In the genomic region with DNA sequence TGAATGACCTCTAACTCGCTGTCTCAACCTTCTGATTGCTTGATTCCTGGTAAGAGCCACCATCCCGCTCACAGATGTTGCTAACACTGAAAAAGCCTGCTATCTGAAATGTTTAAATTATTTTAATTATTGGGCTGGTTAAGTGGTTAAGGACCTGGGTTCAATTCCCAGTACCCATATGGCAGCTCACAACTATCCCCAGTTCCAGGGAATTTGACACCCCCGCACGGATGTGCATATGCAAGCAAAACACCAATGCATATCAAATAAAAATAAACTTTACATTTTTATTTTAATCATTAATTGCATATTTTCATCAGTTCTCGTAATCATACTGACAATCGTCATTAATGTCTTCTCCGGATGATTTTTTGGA, we compare ENCODE assay signal across 8 mouse cellular contexts. TPM values are rescaled to one million over a fixed set of nuclear protein-coding genes. Genes with fewer than 3 reads are reported as not detected.
DNase-seq lines count a peak whose midpoint lies in the region; ATAC-seq and TF ChIP-seq lines count a peak whose summit lies in the region.

No protein-coding gene starts in this region.

- peak overlapping the region; percentile 75 for H3K4me3 ChIP-seq in lung, embryonic 14.5 days (ENCODE audit: low read depth, low read length)
- 0 out of 2 replicates have a peak overlapping the region, but pooled peaks have one; percentile 3 for H3K4me3 ChIP-seq in embryonic fibroblast, embryonic 13.5 days (ENCODE audit: insufficient read depth, low read length)
- H3K4me3 ChIP-seq in intestine, postnatal 0 days (ENCODE audit: low read depth, low read length) = peak overlapping the region; percentile 93
- peak overlapping the region; percentile 82 for H3K4me3 ChIP-seq in neural tube, embryonic 13.5 days

- ATAC-seq in lung, embryonic 14.5 days (ENCODE audit: insufficient read depth) = peak; percentile 47
- peak; percentile 28; the same call in 1 of the 2 replicates for ATAC-seq in intestine, postnatal 0 days
- ATAC-seq in neural tube, embryonic 13.5 days (ENCODE audit: low read depth) = peak; percentile 57

- H3K27me3 ChIP-seq in lung, embryonic 14.5 days (ENCODE audit: insufficient read depth, low read length) = no peaks in the 10 kb centered on the region
- H3K27me3 ChIP-seq in intestine, postnatal 0 days (replicated peaks; ENCODE audit: control insufficient read depth, insufficient read depth, low read length) = no peaks in the 10 kb centered on the region
- H3K27me3 ChIP-seq in neural tube, embryonic 13.5 days = no peaks in the 10 kb centered on the region

- H3K27ac ChIP-seq in lung, embryonic 14.5 days (ENCODE audit: low read depth) = peak overlapping the region; percentile 98; the same call in 1 of the 2 replicates
- H3K27ac ChIP-seq in embryonic fibroblast, embryonic 13.5 days (ENCODE audit: insufficient read depth, low read length) = peak overlapping the region; percentile 0; the same call in 1 of the 2 replicates
- H3K27ac ChIP-seq in intestine, postnatal 0 days (ENCODE audit: low read depth, low read length) = no peak overlapping the region
- H3K27ac ChIP-seq in neural tube, embryonic 13.5 days (replicated peaks) = peak overlapping the region; percentile 96

- no peak for DNase-seq in lung, embryonic 14.5 days
- no peak for DNase-seq in lung, postnatal 10 days
- no peak for DNase-seq in urinary bladder, postnatal 36 days (ENCODE audit: low spot score in 2 of 2)
- no peak for DNase-seq in ovary, postnatal 10 days (ENCODE audit: low spot score)
- no peak for DNase-seq in left cerebral cortex, adult 18-20 months (ENCODE audit: low spot score in 2 of 2)

- H3K36me3 ChIP-seq in lung, embryonic 14.5 days (ENCODE audit: insufficient read depth) = no peaks in the 10 kb centered on the region
- H3K36me3 ChIP-seq in intestine, postnatal 0 days (ENCODE audit: control insufficient read depth, insufficient read depth) = no peaks in the 10 kb centered on the region
- H3K36me3 ChIP-seq in neural tube, embryonic 13.5 days = peaks cover 11% of the 10 kb centered on the region

- peaks cover 4% of the 10 kb centered on the region; the same call in 1 of the 2 replicates for H3K4me1 ChIP-seq in lung, embryonic 14.5 days (ENCODE audit: insufficient read depth)
- no peaks in the 10 kb centered on the region; the same call in none of the 2 replicates for H3K4me1 ChIP-seq in embryonic fibroblast, embryonic 13.5 days (ENCODE audit: control insufficient read depth, insufficient read depth, low read length)
- no peaks in the 10 kb centered on the region for H3K4me1 ChIP-seq in intestine, postnatal 0 days (replicated peaks; ENCODE audit: control insufficient read depth, insufficient read depth, low read length)
- H3K4me1 ChIP-seq in neural tube, embryonic 13.5 days (replicated peaks) = peaks cover 15% of the 10 kb centered on the region

- no peaks in the 10 kb centered on the region for H3K9me3 ChIP-seq in lung, embryonic 14.5 days (ENCODE audit: low read depth, low read length)
- H3K9me3 ChIP-seq in intestine, postnatal 0 days (ENCODE audit: control insufficient read depth) = no peaks in the 10 kb centered on the region
- H3K9me3 ChIP-seq in neural tube, embryonic 13.5 days = no peaks in the 10 kb centered on the region

- WGBS in lung, embryonic 14.5 days = 32% methylated on average over 7 of the region's 7 CpGs
- 35% methylated on average over 7 of the region's 7 CpGs for WGBS in intestine, postnatal 0 days
- 38% methylated on average over 7 of the region's 7 CpGs for WGBS in neural tube, embryonic 13.5 days

- TF ChIP-seq POLR2A in embryonic fibroblast, embryonic 13.5 days (IDR thresholded peaks at IDR 0.05; ENCODE audit: low read depth, low read length) = no peak

- no peak for TF ChIP-seq CTCF in lung, embryonic 14.5 days (IDR thresholded peaks at IDR 0.05; ENCODE audit: low read depth)
- TF ChIP-seq CTCF in embryonic fibroblast, embryonic 13.5 days (IDR thresholded peaks at IDR 0.05; ENCODE audit: borderline replicate concordance, insufficient read depth, low read length) = no peak
- no peak for TF ChIP-seq CTCF in intestine, postnatal 0 days (IDR thresholded peaks at IDR 0.05; ENCODE audit: low read depth)

- H3K9ac ChIP-seq in lung, embryonic 14.5 days = peak overlapping the region; percentile 93
- no peak overlapping the region; the same call in 1 of the 2 replicates for H3K9ac ChIP-seq in intestine, postnatal 0 days (ENCODE audit: low read depth, low read length)
- H3K9ac ChIP-seq in neural tube, embryonic 13.5 days = peak overlapping the region; percentile 91

- H3K4me2 ChIP-seq in lung, embryonic 14.5 days = peak overlapping the region; percentile 83
- H3K4me2 ChIP-seq in intestine, postnatal 0 days (replicated peaks; ENCODE audit: low read depth) = peak overlapping the region; percentile 82
- H3K4me2 ChIP-seq in neural tube, embryonic 13.5 days = peak overlapping the region; percentile 70

RNA-seq across cellular contexts. Expression of gene Top3b, which starts 0.3 kb away (rescaled TPM):
- polyA plus RNA-seq in lung, embryonic 14.5 days (2014; fragmentation: Nextera tagmentation; extraction: Ambion mirVana) = 68.9 and 76.9 TPM in 2 replicates
- 73.9 and 79.2 TPM in 2 replicates for polyA plus RNA-seq in embryonic fibroblast, embryonic 13.5 days (2011; ENCODE audit: insufficient read length, low read depth, missing spikeins)
- 24.3 and 25.1 TPM in 2 replicates for polyA plus RNA-seq in intestine, postnatal 0 days (2015; fragmentation: Nextera tagmentation; extraction: Ambion mirVana)
- polyA plus RNA-seq in neural tube, embryonic 13.5 days (2015; fragmentation: Nextera tagmentation; extraction: Ambion mirVana) = 65.0 and 66.5 TPM in 2 replicates
- 10 to 100 TPM; 60.3 to 60.4 TPM for total RNA-seq in left cerebral cortex, adult 18-20 months (2021)

RNA-seq across cellular contexts. Expression of gene Vpreb1, which starts 0.4 kb away (rescaled TPM):
- polyA plus RNA-seq in lung, embryonic 14.5 days (2014; fragmentation: Nextera tagmentation; extraction: Ambion mirVana) = 1.9 TPM in 2 replicates
- 3.8 TPM in 1 of 2 replicates, not detected in the other for polyA plus RNA-seq in embryonic fibroblast, embryonic 13.5 days (2011; ENCODE audit: insufficient read length, low read depth, missing spikeins)
- polyA plus RNA-seq in intestine, postnatal 0 days (2015; fragmentation: Nextera tagmentation; extraction: Ambion mirVana) = 0.73 and 1.5 TPM in 2 replicates
- 1.2 and 2.1 TPM in 2 replicates for polyA plus RNA-seq in neural tube, embryonic 13.5 days (2015; fragmentation: Nextera tagmentation; extraction: Ambion mirVana)
- not detected for total RNA-seq in left cerebral cortex, adult 18-20 months (2021)

RNA-seq across cellular contexts. Expression of gene Igll1, which starts 6.4 kb away (rescaled TPM):
- 0.30 TPM in 1 of 2 replicates, not detected in the other for polyA plus RNA-seq in lung, embryonic 14.5 days (2014; fragmentation: Nextera tagmentation; extraction: Ambion mirVana)
- not detected in 2 replicates for polyA plus RNA-seq in embryonic fibroblast, embryonic 13.5 days (2011; ENCODE audit: insufficient read length, low read depth, missing spikeins)
- polyA plus RNA-seq in intestine, postnatal 0 days (2015; fragmentation: Nextera tagmentation; extraction: Ambion mirVana) = 0.24 TPM in 1 of 2 replicates, not detected in the other
- polyA plus RNA-seq in neural tube, embryonic 13.5 days (2015; fragmentation: Nextera tagmentation; extraction: Ambion mirVana) = 0.22 TPM in 1 of 2 replicates, not detected in the other
- not detected for total RNA-seq in left cerebral cortex, adult 18-20 months (2021)

RNA-seq across cellular contexts. Expression of gene Ppm1f, which starts 26.0 kb away (rescaled TPM):
- polyA plus RNA-seq in lung, embryonic 14.5 days (2014; fragmentation: Nextera tagmentation; extraction: Ambion mirVana) = 27.6 and 29.4 TPM in 2 replicates
- 25.5 and 28.0 TPM in 2 replicates for polyA plus RNA-seq in embryonic fibroblast, embryonic 13.5 days (2011; ENCODE audit: insufficient read length, low read depth, missing spikeins)
- polyA plus RNA-seq in intestine, postnatal 0 days (2015; fragmentation: Nextera tagmentation; extraction: Ambion mirVana) = 4.7 and 4.8 TPM in 2 replicates
- 22.7 and 24.7 TPM in 2 replicates for polyA plus RNA-seq in neural tube, embryonic 13.5 days (2015; fragmentation: Nextera tagmentation; extraction: Ambion mirVana)
- 10 to 100 TPM; 49.2 to 56.0 TPM for total RNA-seq in left cerebral cortex, adult 18-20 months (2021)

RNA-seq across cellular contexts. Expression of gene Spag6l, which starts 41.0 kb away (rescaled TPM):
- 0.70 and 0.76 TPM in 2 replicates for polyA plus RNA-seq in lung, embryonic 14.5 days (2014; fragmentation: Nextera tagmentation; extraction: Ambion mirVana)
- polyA plus RNA-seq in embryonic fibroblast, embryonic 13.5 days (2011; ENCODE audit: insufficient read length, low read depth, missing spikeins) = not detected in 2 replicates
- polyA plus RNA-seq in intestine, postnatal 0 days (2015; fragmentation: Nextera tagmentation; extraction: Ambion mirVana) = 0.12 and 0.21 TPM in 2 replicates
- polyA plus RNA-seq in neural tube, embryonic 13.5 days (2015; fragmentation: Nextera tagmentation; extraction: Ambion mirVana) = 9.7 and 10.5 TPM in 2 replicates
- total RNA-seq in left cerebral cortex, adult 18-20 months (2021) = 1 to 10 TPM; 7.3 to 8.2 TPM

Comparison
In these comparisons a context has a peak if more than half of its experiments do, and no peak if none do; other contexts are left out.
1. H3K4me3 ChIP-seq: peak in every context shown above with its lines; median percentile 93 in intestine, postnatal 0 days; 82 in neural tube, embryonic 13.5 days; 75 in lung, embryonic 14.5 days; 3 in embryonic fibroblast, embryonic 13.5 days.